Mouse (Mus musculus) bone marrow, adult 2 months (tissue): ENCODE data around the gene Wdr75. TPM values are rescaled to one million over a fixed set of nuclear protein-coding genes. Genes with fewer than 3 reads are reported as not detected.

ENCODE experiments used
- H3K27ac ChIP-seq: fragments of 200-500 bp; 2 replicates; pipeline ENCODE4 v1.5.1; 2012; ENCODE audit warnings: low read depth, mild to moderate bottlenecking, control low read depth, inconsistent platforms, low read length; ENCODE audit not compliant: control insufficient read depth, poor library complexity, insufficient read depth
- H3K4me1 ChIP-seq: fragments of 200-500 bp; 2 replicates; pipeline ENCODE4 v1.6.1; 2011; ENCODE audit warnings: low read length; ENCODE audit not compliant: control insufficient read depth, insufficient read depth
- H3K4me3 ChIP-seq: fragments of 200-500 bp; replicated peaks from 2 replicates; pipeline ENCODE3; 2011; ENCODE audit warnings: mild to moderate bottlenecking, low read depth, low read length, control low read depth; ENCODE audit not compliant: control insufficient read depth
- CTCF ChIP-seq: fragments of 200-500 bp; IDR thresholded peaks from 2 replicates; pipeline ENCODE4 v1.5.1; 2011; ENCODE audit warnings: low read length, control low read depth; ENCODE audit not compliant: control insufficient read depth, insufficient read depth
- POLR2A ChIP-seq: fragments of 200-500 bp; IDR thresholded peaks from 2 replicates; pipeline ENCODE4 v1.6.1; 2011; ENCODE audit warnings: low read depth, mild to moderate bottlenecking, control low read depth, low read length, borderline replicate concordance; ENCODE audit not compliant: control insufficient read depth
- whole genome bisulfite sequencing: fragments of 180-500 bp; shearing (Covaris S2); methylation state at CpG from one replicate; pipeline ENCODE4 v1.1.7; 2018; 5-methylcytosine and 5-hydroxymethylcytosine counted together
- polyA plus RNA-seq: library from polyadenylated mRNA; stranded (reverse); fragments of >200 nt; gene quantifications from 2 replicates; pipeline ENCODE4 v1.2.4, GENCODE M21; 2011; ENCODE audit warnings: low replicate concordance; ENCODE audit not compliant: missing spikeins, insufficient read depth, insufficient read length

Gene Wdr75
- polyA plus RNA-seq, 1 experiment: 91.3 TPM

GRCm38 (mm10) chr1:45767533-45767932 is 27.4 kb upstream of the Wdr75 start:
- no peak for TF ChIP-seq CTCF
- no peak for TF ChIP-seq POLR2A
- H3K27ac ChIP-seq: no peak overlapping the region
- no peaks in the 10 kb centered on the region for H3K4me1 ChIP-seq
- H3K4me3 ChIP-seq: no peak overlapping the region
- 62% methylated on average over 5 of the region's 5 CpGs for WGBS

- H3K4me1 ChIP-seq: no peaks in the 10 kb centered on the region
- no peak for TF ChIP-seq CTCF
- H3K4me3 ChIP-seq: no peak overlapping the region
- 88% methylated on average over 13 of the region's 13 CpGs for WGBS
- no peak overlapping the region for H3K27ac ChIP-seq
These were observed 25.6 kb upstream of the Wdr75 start for GRCm38 (mm10) chr1:45769321-45769720.

- no peak overlapping the region for H3K27ac ChIP-seq
- 72% methylated on average over 2 of the region's 2 CpGs for WGBS
- H3K4me1 ChIP-seq: no peaks in the 10 kb centered on the region
- H3K4me3 ChIP-seq: no peak overlapping the region
- TF ChIP-seq CTCF (no peak), POLR2A (no peak)
These were observed 24.9 kb upstream of the Wdr75 start for GRCm38 (mm10) chr1:45770051-45770450.

GRCm38 (mm10) chr1:45780606-45781288 is 14.2 kb upstream of the Wdr75 start:
- no peak overlapping the region for H3K4me3 ChIP-seq
- H3K4me1 ChIP-seq: no peaks in the 10 kb centered on the region
- WGBS: 56% methylated on average over 4 of the region's 4 CpGs
- no peak for TF ChIP-seq CTCF
- TF ChIP-seq POLR2A: no peak
- no peak overlapping the region for H3K27ac ChIP-seq

GRCm38 (mm10) chr1:45816889-45817288 is 21.9 kb downstream of the Wdr75 start:
- Histone ChIP-seq H3K4me3 (no peak overlapping the region), H3K27ac (no peak overlapping the region), H3K4me1 (no peaks in the 10 kb centered on the region)
- WGBS: 18% methylated on average over 1 of the region's 1 CpGs
- TF ChIP-seq POLR2A: no peak
- no peak for TF ChIP-seq CTCF

- WGBS: 93% methylated on average over 9 of the region's 9 CpGs
- Histone ChIP-seq H3K4me1 (no peaks in the 10 kb centered on the region), H3K4me3 (no peak overlapping the region), H3K27ac (no peak overlapping the region)
- TF ChIP-seq CTCF: no peak
- no peak for TF ChIP-seq POLR2A
These were observed 23.6 kb downstream of the Wdr75 start for GRCm38 (mm10) chr1:45818564-45818963.

GRCm38 (mm10) chr1:45824441-45824840 is 29.5 kb downstream of the Wdr75 start:
- no peak for TF ChIP-seq POLR2A
- Histone ChIP-seq H3K27ac (no peak overlapping the region), H3K4me3 (no peak overlapping the region), H3K4me1 (no peaks in the 10 kb centered on the region)
- 70% methylated on average over 1 of the region's 1 CpGs for WGBS

GRCm38 (mm10) chr1:45825140-45825539 is 30.2 kb downstream of the Wdr75 start:
- Histone ChIP-seq H3K4me1 (no peaks in the 10 kb centered on the region), H3K27ac (no peak overlapping the region), H3K4me3 (no peak overlapping the region)
- TF ChIP-seq CTCF: peak; percentile 21; the same call in 1 of the 2 replicates
- TF ChIP-seq POLR2A: no peak
- 32% methylated on average over 5 of the region's 5 CpGs for WGBS

GRCm38 (mm10) chr1:45825630-45826029 is 30.7 kb downstream of the Wdr75 start:
- H3K4me1 ChIP-seq: no peaks in the 10 kb centered on the region
- H3K4me3 ChIP-seq: no peak overlapping the region
- 71% methylated on average over 3 of the region's 3 CpGs for WGBS
- no peak for TF ChIP-seq POLR2A
- TF ChIP-seq CTCF: no peak
- no peak overlapping the region for H3K27ac ChIP-seq
